Mouse (Mus musculus) fat pad, adult 2 months (tissue): ENCODE results near the gene Dpp4.

Experiments
- DNase-seq: peaks from one replicate; pipeline ENCODE4 v3.0.0-alpha.2; 2011; ENCODE audit warnings: low read depth, low spot score; ENCODE audit errors: extremely low read depth

The Dpp4 gene

GRCm38 (mm10) chr2:62316930-62317329, 95.1 kb downstream of the Dpp4 start:
- no peak for DNase-seq

GRCm38 (mm10) chr2:62307477-62307876, 104.6 kb downstream of the Dpp4 start:
- no peak for DNase-seq

- no peak for DNase-seq
Measured at GRCm38 (mm10) chr2:62306978-62307377, 105.1 kb downstream of the Dpp4 start.

- DNase-seq, result no peak
Measured at GRCm38 (mm10) chr2:62301716-62302115, 110.3 kb downstream of the Dpp4 start.

GRCm38 (mm10) chr2:62293846-62294245, 118.2 kb downstream of the Dpp4 start:
- no peak for DNase-seq

GRCm38 (mm10) chr2:62287532-62287931, 124.5 kb downstream of the Dpp4 start:
- DNase-seq, result no peak

GRCm38 (mm10) chr2:62285847-62286246, 126.2 kb downstream of the Dpp4 start:
- no peak for DNase-seq

GRCm38 (mm10) chr2:62285026-62285425, 127.0 kb downstream of the Dpp4 start:
- no peak for DNase-seq
